Mouse (Mus musculus): ENCODE data around the gene Rnf123.
A peak's percentile ranks its signal among the peaks of the same experiment; 100 is the strongest.
"Not testable (repeated sequence)": the region's sequence is repeated elsewhere in the genome, so short reads cannot be mapped to it uniquely, and the experiment has no call there.

The Rnf123 gene

GRCm38 (mm10) chr9:108035331-108036156, 47.6 kb downstream of the Rnf123 start:
- no peak for DNase-seq

GRCm38 (mm10) chr9:108032126-108032525, 51.0 kb downstream of the Rnf123 start:
- no peak for DNase-seq

GRCm38 (mm10) chr9:108027867-108028266, 55.3 kb downstream of the Rnf123 start:
- DNase-seq = no peak

GRCm38 (mm10) chr9:108026584-108026983, 56.6 kb downstream of the Rnf123 start:
- no peak for DNase-seq

GRCm38 (mm10) chr9:108023216-108023615, 59.9 kb downstream of the Rnf123 start:
- DNase-seq = peak; percentile 33 to 58

- no peak for DNase-seq
Measured at GRCm38 (mm10) chr9:108020741-108021140, 62.4 kb downstream of the Rnf123 start.

GRCm38 (mm10) chr9:108017127-108017526, 66.0 kb downstream of the Rnf123 start:
- no peak for DNase-seq

GRCm38 (mm10) chr9:108013577-108013976, 69.6 kb downstream of the Rnf123 start:
- DNase-seq = not testable (repeated sequence)

GRCm38 (mm10) chr9:108010385-108010784, 72.8 kb downstream of the Rnf123 start:
- no peak for DNase-seq

- no peak for DNase-seq
Measured at GRCm38 (mm10) chr9:108008041-108008440, 75.1 kb downstream of the Rnf123 start.

- DNase-seq = peak; percentile 46 to 55
Measured at GRCm38 (mm10) chr9:108003531-108003890, 79.6 kb downstream of the Rnf123 start.

GRCm38 (mm10) chr9:108002778-108003530, 80.2 kb downstream of the Rnf123 start:
- peak; percentile 73 to 80 for DNase-seq

GRCm38 (mm10) chr9:108001922-108002770, 81.0 kb downstream of the Rnf123 start, which contains the start of gene Ip6k1:
Gene Ip6k1, plus strand, starts transcription at chr9:108002501.
- peak; percentile 100 for DNase-seq

All from cerebellum, postnatal 10 days (tissue).